Mouse (Mus musculus) liver, embryonic 15.5 days (tissue): Measurements from ENCODE around the gene Myo1a. TPM values are rescaled to one million over a fixed set of nuclear protein-coding genes. Genes with fewer than 3 reads are reported as not detected.
A peak's percentile ranks its signal among the peaks of the same experiment; 100 is the strongest.

Source experiments
- ATAC-seq: fragments of 200-750 bp; cut with Nextera tagmentation; 2 replicates; pipeline ENCODE4 v1.8.0; 2017; ENCODE audit warnings: moderate number of reproducible peaks, mild to moderate bottlenecking, moderate library complexity; ENCODE audit not compliant: insufficient read depth
- H3K27ac ChIP-seq: fragments of 300-500 bp; sonication (generic); replicated peaks from 2 replicates; pipeline ENCODE4 v1.5.1; 2015; ENCODE audit warnings: mild to moderate bottlenecking, inconsistent platforms
- H3K27me3 ChIP-seq: fragments of 300-500 bp; sonication (generic); 2 replicates; pipeline ENCODE4 v1.6.1; 2015; ENCODE audit warnings: mild to moderate bottlenecking, inconsistent platforms
- H3K36me3 ChIP-seq: fragments of 300-500 bp; sonication (generic); replicated peaks from 2 replicates; pipeline ENCODE4 v1.6.1; 2015; ENCODE audit warnings: moderate library complexity, mild to moderate bottlenecking, inconsistent platforms
- H3K4me1 ChIP-seq: fragments of 300-500 bp; sonication (generic); replicated peaks from 2 replicates; pipeline ENCODE4 v1.6.1; 2015; ENCODE audit warnings: inconsistent platforms
- H3K4me2 ChIP-seq: fragments of 300-500 bp; sonication (generic); 2 replicates; pipeline ENCODE4 v1.6.1; 2015; ENCODE audit warnings: moderate library complexity, mild to moderate bottlenecking, inconsistent platforms
- H3K4me3 ChIP-seq: fragments of 300-500 bp; sonication (generic); replicated peaks from 2 replicates; pipeline ENCODE4 v1.5.1; 2015; ENCODE audit warnings: mild to moderate bottlenecking, inconsistent platforms
- H3K9ac ChIP-seq: fragments of 300-500 bp; sonication (generic); 2 replicates; pipeline ENCODE4 v1.6.1; 2015; ENCODE audit warnings: moderate library complexity, mild to moderate bottlenecking, inconsistent platforms
- H3K9me3 ChIP-seq: fragments of 300-500 bp; sonication (generic); replicated peaks from 2 replicates; pipeline ENCODE4 v1.6.1; 2016; ENCODE audit warnings: inconsistent platforms
- WGBS: fragments of 180-500 bp; shearing (Covaris S2); methylation state at CpG from one replicate; pipeline ENCODE4 v1.1.7; 2015; ENCODE audit warnings: mixed read lengths; ENCODE audit not compliant: insufficient replicate concordance; 5-methylcytosine and 5-hydroxymethylcytosine counted together
- polyA plus RNA-seq: library from polyadenylated mRNA; unstranded; fragments of >200 nt; fragmentation: Nextera tagmentation; extraction: Ambion mirVana; gene quantifications from 2 replicates; pipeline ENCODE4 v1.2.1, GENCODE M21; 2015

Myo1a gene
- polyA plus RNA-seq, 1 experiment from 2014 or later: 0.08 TPM

- peak overlapping the region; percentile 71 for H3K4me2 ChIP-seq
- H3K27ac ChIP-seq: peak overlapping the region; percentile 80
- peak overlapping the region; percentile 58 for H3K4me3 ChIP-seq
- H3K9me3 ChIP-seq: no peaks in the 10 kb centered on the region
- peak overlapping the region; percentile 27; the same call in 1 of the 2 replicates for H3K9ac ChIP-seq
- peaks cover 74% of the 10 kb centered on the region for H3K4me1 ChIP-seq
- peaks cover 87% of the 10 kb centered on the region for H3K27me3 ChIP-seq
- H3K36me3 ChIP-seq: peaks cover 3% of the 10 kb centered on the region; the same call in 1 of the 2 replicates
- WGBS: 6% methylated on average over 14 of the region's 14 CpGs
- ATAC-seq: no peak
Observed at GRCm38 (mm10) chr10:127665366-127666181, 39.4 kb upstream of the Myo1a start.

GRCm38 (mm10) chr10:127666501-127667268, 38.3 kb upstream of the Myo1a start, which contains the start of gene Nemp1:
TSS of gene Nemp1 (plus strand) at chr10:127666901.
- ATAC-seq: peak; percentile 60
- Histone ChIP-seq H3K36me3 (no peaks in the 10 kb centered on the region), H3K9ac (peak within 1 kb of the TSS; percentile 27; the same call in 1 of the 2 replicates), H3K9me3 (no peaks in the 10 kb centered on the region), H3K4me2 (peak within 1 kb of the TSS; percentile 71), H3K4me1 (peaks cover 65% of the 10 kb centered on the region), H3K4me3 (peak within 1 kb of the TSS; percentile 58), H3K27ac (peak within 1 kb of the TSS; percentile 80), H3K27me3 (peaks cover 81% of the 10 kb centered on the region)
- under 1% methylated on average over 65 of the region's 73 CpGs for WGBS

- H3K9ac ChIP-seq: no peak overlapping the region
- H3K4me2 ChIP-seq: peak overlapping the region; percentile 71
- H3K4me3 ChIP-seq: peak overlapping the region; percentile 58
- peaks cover 73% of the 10 kb centered on the region for H3K27me3 ChIP-seq
- 3% methylated on average over 35 of the region's 35 CpGs for whole genome bisulfite sequencing
- no peaks in the 10 kb centered on the region for H3K9me3 ChIP-seq
- peak; percentile 41 for ATAC-seq
- H3K27ac ChIP-seq: peak overlapping the region; percentile 80
- H3K4me1 ChIP-seq: peaks cover 57% of the 10 kb centered on the region
- no peaks in the 10 kb centered on the region for H3K36me3 ChIP-seq
Observed at GRCm38 (mm10) chr10:127667269-127668092, 37.5 kb upstream of the Myo1a start.

GRCm38 (mm10) chr10:127668093-127669050, 36.6 kb upstream of the Myo1a start, which contains the start of gene Nab2:
TSS of gene Nab2 (minus strand) at chr10:127668568.
- 4% methylated on average over 40 of the region's 40 CpGs for WGBS
- H3K9ac ChIP-seq: no peak within 1 kb of the TSS
- H3K9me3 ChIP-seq: no peaks in the 10 kb centered on the region
- peaks cover 64% of the 10 kb centered on the region for H3K27me3 ChIP-seq
- H3K27ac ChIP-seq: peak within 1 kb of the TSS; percentile 80
- peak; percentile 20; the same call in 1 of the 2 replicates for ATAC-seq
- H3K4me2 ChIP-seq: peak within 1 kb of the TSS; percentile 71
- no peaks in the 10 kb centered on the region for H3K36me3 ChIP-seq
- H3K4me1 ChIP-seq: peaks cover 49% of the 10 kb centered on the region
- H3K4me3 ChIP-seq: peak within 1 kb of the TSS; percentile 58

- Histone ChIP-seq H3K4me1 (peaks cover 44% of the 10 kb centered on the region), H3K36me3 (no peaks in the 10 kb centered on the region), H3K27me3 (peaks cover 56% of the 10 kb centered on the region), H3K4me2 (peak overlapping the region; percentile 71), H3K9me3 (no peaks in the 10 kb centered on the region), H3K9ac (no peak overlapping the region), H3K4me3 (no peak overlapping the region), H3K27ac (no peak overlapping the region)
- 37% methylated on average over 7 of the region's 7 CpGs for WGBS
- no peak for ATAC-seq
Observed at GRCm38 (mm10) chr10:127669170-127669569, 35.8 kb upstream of the Myo1a start.

GRCm38 (mm10) chr10:127670185-127670584, 34.8 kb upstream of the Myo1a start:
- H3K4me3 ChIP-seq: no peak overlapping the region
- no peaks in the 10 kb centered on the region for H3K36me3 ChIP-seq
- no peak overlapping the region for H3K9ac ChIP-seq
- H3K4me2 ChIP-seq: no peak overlapping the region
- no peak overlapping the region for H3K27ac ChIP-seq
- 34% methylated on average over 2 of the region's 2 CpGs for WGBS
- no peaks in the 10 kb centered on the region for H3K9me3 ChIP-seq
- H3K27me3 ChIP-seq: peaks cover 46% of the 10 kb centered on the region
- ATAC-seq: no peak
- peaks cover 42% of the 10 kb centered on the region for H3K4me1 ChIP-seq

- Histone ChIP-seq H3K27ac (no peak overlapping the region), H3K4me1 (peaks cover 42% of the 10 kb centered on the region), H3K4me3 (no peak overlapping the region), H3K9me3 (no peaks in the 10 kb centered on the region), H3K36me3 (no peaks in the 10 kb centered on the region), H3K27me3 (peaks cover 35% of the 10 kb centered on the region), H3K9ac (no peak overlapping the region), H3K4me2 (no peak overlapping the region)
- 15% methylated on average over 2 of the region's 2 CpGs for WGBS
- ATAC-seq: no peak
Observed at GRCm38 (mm10) chr10:127671276-127671675, 33.7 kb upstream of the Myo1a start.

- Histone ChIP-seq H3K4me3 (no peak overlapping the region), H3K9me3 (no peaks in the 10 kb centered on the region), H3K9ac (no peak overlapping the region), H3K27me3 (peaks cover 6% of the 10 kb centered on the region), H3K36me3 (no peaks in the 10 kb centered on the region), H3K4me2 (no peak overlapping the region), H3K4me1 (peaks cover 40% of the 10 kb centered on the region), H3K27ac (no peak overlapping the region)
- WGBS: 82% methylated on average over 6 of the region's 6 CpGs
- no peak for ATAC-seq
Observed at GRCm38 (mm10) chr10:127674046-127674655, 30.8 kb upstream of the Myo1a start.

GRCm38 (mm10) chr10:127674794-127675522, 30.0 kb upstream of the Myo1a start:
- peak overlapping the region; percentile 34; the same call in 1 of the 2 replicates for H3K27ac ChIP-seq

More at GRCm38 (mm10) chr10:127674794-127675522, 30.0 kb upstream of the Myo1a start:
- Histone ChIP-seq H3K4me3 (no peak overlapping the region), H3K4me2 (no peak overlapping the region), H3K4me1 (peaks cover 42% of the 10 kb centered on the region), H3K27me3 (no peaks in the 10 kb centered on the region), H3K9me3 (no peaks in the 10 kb centered on the region), H3K9ac (no peak overlapping the region), H3K36me3 (no peaks in the 10 kb centered on the region)
- whole genome bisulfite sequencing: 85% methylated on average over 8 of the region's 8 CpGs
- ATAC-seq: no peak
